Mouse (Mus musculus): ENCODE measurements at regions not wholly inside any gene's neighbourhood (a gene's known extent, or its start where the extent isn't known, plus 50 kb on each side); places are given as distances from the start of the nearest gene placed in this dataset.

GRCm38 (mm10) chr11:24377530-24377929 lies 299.7 kb downstream of the Bcl11a start:
- DNase-seq (ENCODE audit: low read depth, low spot score) = no peak

- no peak for DNase-seq (ENCODE audit: low read depth, low spot score)
Measured at GRCm38 (mm10) chr11:24390578-24390977, 312.7 kb downstream of the Bcl11a start.

GRCm38 (mm10) chr11:24391385-24391784 lies 313.5 kb downstream of the Bcl11a start:
- no peak for DNase-seq (ENCODE audit: low read depth, low spot score)

GRCm38 (mm10) chr11:24395478-24395877 lies 317.6 kb downstream of the Bcl11a start:
- no peak for DNase-seq (ENCODE audit: low read depth, low spot score)

GRCm38 (mm10) chr11:24396911-24397310 lies 319.1 kb downstream of the Bcl11a start:
- DNase-seq (ENCODE audit: low read depth, low spot score) = no peak

GRCm38 (mm10) chr11:24397710-24398109 lies 319.9 kb downstream of the Bcl11a start:
- no peak for DNase-seq (ENCODE audit: low read depth, low spot score)

- no peak for DNase-seq (ENCODE audit: low read depth, low spot score)
Measured at GRCm38 (mm10) chr11:24401151-24401550, 323.3 kb downstream of the Bcl11a start.

- no peak for DNase-seq (ENCODE audit: low read depth, low spot score)
Measured at GRCm38 (mm10) chr11:24402127-24402526, 324.3 kb downstream of the Bcl11a start.

- no peak for DNase-seq (ENCODE audit: low read depth, low spot score)
Measured at GRCm38 (mm10) chr11:24414804-24415203, 336.9 kb downstream of the Bcl11a start.

GRCm38 (mm10) chr11:24422066-24422775 lies 344.4 kb downstream of the Bcl11a start:
- no peak for DNase-seq (ENCODE audit: low read depth, low spot score)

GRCm38 (mm10) chr11:24423278-24423677 lies 345.4 kb downstream of the Bcl11a start:
- no peak for DNase-seq (ENCODE audit: low read depth, low spot score)

- no peak for DNase-seq (ENCODE audit: low read depth, low spot score)
Measured at GRCm38 (mm10) chr11:24426995-24427883, 349.4 kb downstream of the Bcl11a start.

GRCm38 (mm10) chr11:24448608-24449007 lies 370.8 kb downstream of the Bcl11a start:
- no peak for DNase-seq (ENCODE audit: low read depth, low spot score)

- DNase-seq (ENCODE audit: low read depth, low spot score) = no peak
Measured at GRCm38 (mm10) chr11:24452267-24452666, 374.4 kb downstream of the Bcl11a start.

- no peak for DNase-seq (ENCODE audit: low read depth, low spot score)
Measured at GRCm38 (mm10) chr11:24464642-24465041, 386.8 kb downstream of the Bcl11a start.

GRCm38 (mm10) chr11:24467458-24467857 lies 389.6 kb downstream of the Bcl11a start:
- no peak for DNase-seq (ENCODE audit: low read depth, low spot score)

- no peak for DNase-seq (ENCODE audit: low read depth, low spot score)
Measured at GRCm38 (mm10) chr11:24470469-24470868, 392.6 kb downstream of the Bcl11a start.

GRCm38 (mm10) chr11:24472617-24473367 lies 394.9 kb downstream of the Bcl11a start:
- DNase-seq (ENCODE audit: low read depth, low spot score) = no peak

- no peak for DNase-seq (ENCODE audit: low read depth, low spot score)
Measured at GRCm38 (mm10) chr11:24473368-24474010, 395.6 kb downstream of the Bcl11a start.

- no peak for DNase-seq (ENCODE audit: low read depth, low spot score)
Measured at GRCm38 (mm10) chr11:24502722-24503424, 425.0 kb downstream of the Bcl11a start.

GRCm38 (mm10) chr11:24515568-24515967 lies 437.7 kb downstream of the Bcl11a start:
- no peak for DNase-seq (ENCODE audit: low read depth, low spot score)
